Mouse (Mus musculus): Measurements from ENCODE around the gene Dglucy.
"Not testable (repeated sequence)": the region's sequence is repeated elsewhere in the genome, so short reads cannot be mapped to it uniquely, and the experiment has no call there.

Dglucy gene

GRCm38 (mm10) chr12:100780416-100780815, 1.6 kb downstream of the Dglucy start:
- DNase-seq (ENCODE audit: inconsistent ontology term) = no peak

GRCm38 (mm10) chr12:100781428-100782120, 2.7 kb downstream of the Dglucy start:
- DNase-seq (ENCODE audit: inconsistent ontology term) = no peak

GRCm38 (mm10) chr12:100784152-100784551, 5.3 kb downstream of the Dglucy start:
- no peak for DNase-seq (ENCODE audit: inconsistent ontology term)

- no peak for DNase-seq (ENCODE audit: inconsistent ontology term)
Measured at GRCm38 (mm10) chr12:100785344-100785743, 6.5 kb downstream of the Dglucy start.

GRCm38 (mm10) chr12:100789981-100790550, 11.2 kb downstream of the Dglucy start:
- DNase-seq (ENCODE audit: inconsistent ontology term) = no peak

GRCm38 (mm10) chr12:100791425-100791824, 12.6 kb downstream of the Dglucy start:
- no peak for DNase-seq (ENCODE audit: inconsistent ontology term)

- DNase-seq (ENCODE audit: inconsistent ontology term) = no peak
Measured at GRCm38 (mm10) chr12:100794450-100795230, 15.8 kb downstream of the Dglucy start.

- DNase-seq (ENCODE audit: inconsistent ontology term) = no peak
Measured at GRCm38 (mm10) chr12:100795390-100796036, 16.7 kb downstream of the Dglucy start.

- not testable (repeated sequence) for DNase-seq (ENCODE audit: inconsistent ontology term)
Measured at GRCm38 (mm10) chr12:100803391-100803790, 24.5 kb downstream of the Dglucy start.

GRCm38 (mm10) chr12:100807280-100807679, 28.4 kb downstream of the Dglucy start:
- DNase-seq (ENCODE audit: inconsistent ontology term) = no peak

- DNase-seq (ENCODE audit: inconsistent ontology term) = no peak
Measured at GRCm38 (mm10) chr12:100808609-100809280, 29.9 kb downstream of the Dglucy start.

- DNase-seq (ENCODE audit: inconsistent ontology term) = no peak
Measured at GRCm38 (mm10) chr12:100810542-100810941, 31.7 kb downstream of the Dglucy start.

- peak; percentile 21 for DNase-seq (ENCODE audit: inconsistent ontology term)
Measured at GRCm38 (mm10) chr12:100813901-100814300, 35.0 kb downstream of the Dglucy start.

GRCm38 (mm10) chr12:100814671-100815070, 35.8 kb downstream of the Dglucy start:
- no peak for DNase-seq (ENCODE audit: inconsistent ontology term)

GRCm38 (mm10) chr12:100816906-100817305, 38.0 kb downstream of the Dglucy start:
- DNase-seq (ENCODE audit: inconsistent ontology term) = no peak

- no peak for DNase-seq (ENCODE audit: inconsistent ontology term)
Measured at GRCm38 (mm10) chr12:100819965-100820364, 41.1 kb downstream of the Dglucy start.

GRCm38 (mm10) chr12:100831021-100831420, 52.2 kb downstream of the Dglucy start:
- peak; percentile 19 for DNase-seq (ENCODE audit: inconsistent ontology term)

GRCm38 (mm10) chr12:100831629-100832325, 52.9 kb downstream of the Dglucy start:
- DNase-seq (ENCODE audit: inconsistent ontology term) = peak; percentile 82

GRCm38 (mm10) chr12:100837208-100837607, 58.4 kb downstream of the Dglucy start:
- no peak for DNase-seq (ENCODE audit: inconsistent ontology term)

- no peak for DNase-seq (ENCODE audit: inconsistent ontology term)
Measured at GRCm38 (mm10) chr12:100839079-100839600, 60.3 kb downstream of the Dglucy start.

- no peak for DNase-seq (ENCODE audit: inconsistent ontology term)
Measured at GRCm38 (mm10) chr12:100839926-100840325, 61.1 kb downstream of the Dglucy start.
